Mouse (Mus musculus) limb, embryonic 14.5 days (tissue): ENCODE data around the gene Cox7a2l. TPM values are rescaled to one million over a fixed set of nuclear protein-coding genes. Genes with fewer than 3 reads are reported as not detected.

Source experiments
- ATAC-seq: fragments of 200-750 bp; cut with Nextera tagmentation; 2 replicates; pipeline ENCODE4 v1.8.0; 2017; ENCODE audit warnings: low read depth, moderate number of reproducible peaks, moderate TSS enrichment; ENCODE audit not compliant: low FRiP score
- DNase-seq: peaks from one replicate; pipeline ENCODE4 v3.0.0-alpha.2; 2015; ENCODE audit warnings: low spot score
- H3K27ac ChIP-seq: fragments of 300-500 bp; sonication (generic); replicated peaks from 2 replicates; pipeline ENCODE4 v1.5.1; 2014; ENCODE audit warnings: low read depth, mild to moderate bottlenecking, low read length, moderate library complexity, mixed read lengths
- H3K27me3 ChIP-seq: fragments of 300-500 bp; sonication (generic); 2 replicates; pipeline ENCODE4 v1.6.1; 2014; ENCODE audit warnings: low read length, mixed read lengths; ENCODE audit not compliant: control insufficient read depth, insufficient read depth
- H3K36me3 ChIP-seq: fragments of 300-500 bp; sonication (generic); 2 replicates; pipeline ENCODE4 v1.6.1; 2014; ENCODE audit warnings: mild to moderate bottlenecking, low read length, moderate library complexity, mixed read lengths; ENCODE audit not compliant: control insufficient read depth, insufficient read depth
- H3K4me1 ChIP-seq: fragments of 300-500 bp; sonication (generic); 2 replicates; pipeline ENCODE4 v1.6.1; 2014; ENCODE audit warnings: antibody characterized with exemption, low read length, mixed read lengths; ENCODE audit not compliant: control insufficient read depth, insufficient read depth
- H3K4me2 ChIP-seq: fragments of 300-500 bp; sonication (generic); replicated peaks from 2 replicates; pipeline ENCODE4 v1.6.1; 2014; ENCODE audit warnings: low read depth, mild to moderate bottlenecking, low read length, moderate library complexity; ENCODE audit not compliant: severe bottlenecking
- H3K4me3 ChIP-seq: fragments of 300-500 bp; sonication (generic); replicated peaks from 2 replicates; pipeline ENCODE4 v1.5.1; 2014; ENCODE audit warnings: low read length
- H3K9ac ChIP-seq: fragments of 300-500 bp; sonication (generic); 2 replicates; pipeline ENCODE4 v1.6.1; 2014; ENCODE audit warnings: mild to moderate bottlenecking, low read depth, low read length, moderate library complexity; ENCODE audit not compliant: severe bottlenecking
- H3K9me3 ChIP-seq: fragments of 300-500 bp; sonication (generic); 2 replicates; pipeline ENCODE4 v1.6.1; 2016; ENCODE audit warnings: low read length; ENCODE audit not compliant: control insufficient read depth
- POLR2A ChIP-seq: fragments of 200-500 bp; IDR thresholded peaks from 2 replicates; pipeline ENCODE4 v1.8.0; 2012; ENCODE audit warnings: inconsistent platforms, mild to moderate bottlenecking, moderate library complexity, borderline replicate concordance; ENCODE audit not compliant: insufficient read depth, insufficient read length; ENCODE audit errors: extremely low read depth
- WGBS: fragments of 180-500 bp; shearing (Covaris S2); extraction: QIAGEN DNeasy Blood & Tissue Kit; methylation state at CpG from one replicate; pipeline ENCODE4 v1.1.7; 2014; 5-methylcytosine and 5-hydroxymethylcytosine counted together
- polyA plus RNA-seq, 2 experiments: library from polyadenylated mRNA; depleted of rRNA in 1 of 2; stranded (reverse) in 1 of 2; unstranded in 1 of 2; fragments of >200 nt; fragmentation: Nextera tagmentation in 1 of 2; extraction: Ambion mirVana in 1 of 2; gene quantifications; 2 replicates each; pipeline versions ENCODE4 v1.2.1 to v1.2.3; 2012 to 2014

Gene Cox7a2l
- polyA plus RNA-seq, 2 experiments, result 185 to 195 TPM

DNA sequence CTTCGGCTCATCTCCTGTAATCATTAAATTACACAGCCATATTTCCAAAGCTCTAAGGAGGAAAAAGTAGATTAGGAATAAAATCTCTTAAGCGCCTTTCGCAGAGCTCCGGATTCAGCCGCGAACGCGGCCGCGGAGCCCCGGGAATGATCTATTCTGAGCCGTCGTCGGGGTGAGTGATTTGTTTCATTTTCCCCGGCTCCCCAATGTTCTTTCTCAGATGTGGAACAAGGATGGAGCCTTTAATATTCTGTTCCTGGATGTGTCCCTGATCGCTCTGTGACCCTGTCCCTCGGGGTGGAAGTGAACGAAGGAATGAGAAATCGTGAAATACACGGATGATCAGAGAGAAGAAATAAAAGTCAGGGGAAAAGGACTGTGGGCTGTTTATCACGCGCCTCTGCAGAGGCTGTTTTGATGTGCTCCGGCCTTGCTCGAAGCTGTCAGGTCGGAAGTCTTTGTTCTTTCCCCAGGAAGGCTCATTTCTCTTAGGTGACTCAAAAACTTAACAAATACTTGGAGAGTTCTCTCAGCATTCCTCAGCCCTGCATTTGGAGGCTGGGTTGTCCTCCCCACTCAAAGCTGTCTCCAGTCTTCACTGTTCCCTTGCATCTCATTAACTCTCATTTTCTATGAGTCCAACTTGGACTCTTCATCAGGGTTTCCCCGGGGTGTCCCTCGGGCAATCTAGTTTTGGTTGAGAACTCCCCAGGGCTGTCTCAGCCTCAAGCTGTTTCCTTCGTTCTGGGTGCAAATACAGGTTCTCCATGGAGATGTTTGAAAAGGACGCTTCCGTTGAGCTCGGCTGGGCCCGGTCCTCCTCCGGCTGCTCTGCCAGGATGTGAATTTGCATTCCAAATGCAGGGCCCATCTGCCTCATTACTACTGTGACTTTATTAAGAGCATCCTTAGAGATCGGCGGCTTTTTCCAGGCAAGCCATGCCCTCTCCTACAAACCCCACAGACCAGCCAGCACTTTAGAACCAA is 28.9 kb upstream of the Cox7a2l start:
- H3K4me2 ChIP-seq, result peak overlapping the region; percentile 38
- H3K27ac ChIP-seq, result no peak overlapping the region
- TF ChIP-seq POLR2A, result no peak
- H3K4me3 ChIP-seq, result peak overlapping the region; percentile 30
- peaks cover 33% of the 10 kb centered on the region for H3K27me3 ChIP-seq
- ATAC-seq (no peak), DNase-seq (no peak)
- WGBS, result 7% methylated on average over 35 of the region's 35 CpGs
- no peaks in the 10 kb centered on the region for H3K36me3 ChIP-seq
- peaks cover 13% of the 10 kb centered on the region for H3K4me1 ChIP-seq
- no peaks in the 10 kb centered on the region for H3K9me3 ChIP-seq
- H3K9ac ChIP-seq, result no peak overlapping the region

DNA sequence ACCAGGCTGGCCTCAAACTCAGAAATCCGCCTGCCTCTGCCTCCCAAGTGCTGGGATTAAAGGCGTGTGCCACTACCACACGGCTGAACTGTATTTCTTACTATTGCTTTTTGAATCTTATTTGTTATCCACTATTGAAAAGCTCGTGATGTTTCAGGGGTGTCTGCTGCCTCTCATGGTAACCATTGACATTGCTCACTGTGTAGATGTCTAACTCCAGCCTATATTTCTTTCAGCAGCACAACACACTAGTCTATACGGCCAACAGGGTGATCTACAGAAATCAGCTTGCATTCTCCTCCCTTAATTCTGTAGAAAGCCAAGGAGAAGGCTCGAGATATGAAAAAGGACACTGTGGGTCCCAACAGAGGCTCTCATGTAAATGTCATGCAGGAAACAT is 28.1 kb upstream of the Cox7a2l start:
- H3K36me3 ChIP-seq, result no peaks in the 10 kb centered on the region
- ATAC-seq, result no peak
- peaks cover 33% of the 10 kb centered on the region for H3K27me3 ChIP-seq
- WGBS, result 78% methylated on average over 6 of the region's 6 CpGs
- H3K27ac ChIP-seq, result no peak overlapping the region
- DNase-seq, result no peak
- no peaks in the 10 kb centered on the region for H3K9me3 ChIP-seq
- peaks cover 13% of the 10 kb centered on the region for H3K4me1 ChIP-seq
- H3K4me2 ChIP-seq, result peak overlapping the region; percentile 38; the same call in 1 of the 2 replicates
- TF ChIP-seq POLR2A, result no peak
- H3K9ac ChIP-seq, result no peak overlapping the region
- H3K4me3 ChIP-seq, result peak overlapping the region; percentile 30; the same call in 1 of the 2 replicates

DNA sequence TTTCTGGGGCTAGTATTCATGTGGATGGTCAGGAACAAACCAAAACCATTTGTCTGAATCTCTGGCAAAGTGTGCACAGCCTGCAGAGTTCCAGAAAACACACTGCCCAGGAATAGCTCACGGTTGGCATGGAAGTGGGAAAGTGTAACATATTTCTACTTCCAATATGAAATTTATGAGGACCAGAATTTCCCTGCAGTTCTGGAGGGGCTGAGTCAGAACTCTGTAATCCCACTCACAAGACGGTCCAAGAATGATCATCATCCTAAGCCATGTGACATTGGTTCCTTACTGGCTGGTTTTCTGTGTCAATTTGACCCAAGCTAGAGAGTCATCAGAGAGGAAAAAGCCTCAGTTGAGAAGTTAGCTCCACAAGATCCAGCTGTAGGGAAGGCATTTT is 25.3 kb upstream of the Cox7a2l start:
- H3K4me2 ChIP-seq, result no peak overlapping the region
- H3K27me3 ChIP-seq, result peaks cover 25% of the 10 kb centered on the region
- no peak for DNase-seq
- peaks cover 11% of the 10 kb centered on the region for H3K4me1 ChIP-seq
- no peak overlapping the region for H3K9ac ChIP-seq
- WGBS, result 75% methylated on average over 2 of the region's 2 CpGs
- ATAC-seq, result no peak
- no peak overlapping the region for H3K4me3 ChIP-seq
- no peak for TF ChIP-seq POLR2A
- H3K9me3 ChIP-seq, result no peaks in the 10 kb centered on the region
- no peaks in the 10 kb centered on the region for H3K36me3 ChIP-seq
- H3K27ac ChIP-seq, result no peak overlapping the region

DNA sequence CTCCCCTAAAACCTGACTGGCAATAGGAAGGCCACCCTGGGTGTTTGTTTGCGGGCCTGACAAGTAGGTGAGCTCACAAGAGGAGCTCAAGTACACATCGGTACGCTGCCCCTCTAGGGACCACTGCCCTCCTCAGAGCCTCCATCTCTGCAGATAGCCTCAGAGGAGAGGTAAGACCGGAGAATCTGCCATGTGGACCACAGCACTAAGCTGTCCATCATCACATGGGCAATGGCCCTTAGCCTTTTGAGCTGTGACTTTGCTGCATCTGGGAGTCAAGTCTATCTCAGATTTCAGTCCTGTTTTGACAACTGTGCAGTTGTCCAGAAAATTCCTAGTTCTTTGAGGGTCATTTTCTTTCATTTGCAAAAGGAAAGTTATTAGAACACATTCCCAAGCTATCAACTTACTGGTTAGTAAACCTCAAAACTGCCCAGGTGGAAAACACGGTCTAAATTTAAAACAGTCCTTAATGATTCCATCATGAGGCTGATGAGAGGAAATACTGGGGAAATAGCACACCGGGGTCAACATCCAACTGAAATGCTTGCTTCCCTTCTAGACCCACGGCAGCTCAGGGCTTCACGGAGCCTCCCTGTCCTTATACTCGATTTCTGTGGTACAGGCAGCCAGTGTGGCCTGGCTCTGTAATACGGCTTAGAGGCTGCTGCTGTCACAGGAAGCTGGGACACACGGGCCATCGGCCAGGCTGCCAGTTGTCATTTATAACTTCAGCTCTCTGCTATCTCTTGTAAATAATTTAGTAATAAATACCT is 22.3 kb upstream of the Cox7a2l start:
- ATAC-seq, result no peak
- H3K4me2 ChIP-seq, result no peak overlapping the region
- H3K4me1 ChIP-seq, result 0 out of 2 replicates have a peak, but pooled peaks cover 3% of the 10 kb centered on the region
- H3K9ac ChIP-seq, result no peak overlapping the region
- no peak for DNase-seq
- H3K36me3 ChIP-seq, result no peaks in the 10 kb centered on the region
- 60% methylated on average over 12 of the region's 12 CpGs for WGBS
- TF ChIP-seq POLR2A, result no peak
- H3K27me3 ChIP-seq, result 0 out of 2 replicates have a peak, but pooled peaks cover 4% of the 10 kb centered on the region
- H3K9me3 ChIP-seq, result no peaks in the 10 kb centered on the region
- no peak overlapping the region for H3K4me3 ChIP-seq
- H3K27ac ChIP-seq, result no peak overlapping the region

DNA sequence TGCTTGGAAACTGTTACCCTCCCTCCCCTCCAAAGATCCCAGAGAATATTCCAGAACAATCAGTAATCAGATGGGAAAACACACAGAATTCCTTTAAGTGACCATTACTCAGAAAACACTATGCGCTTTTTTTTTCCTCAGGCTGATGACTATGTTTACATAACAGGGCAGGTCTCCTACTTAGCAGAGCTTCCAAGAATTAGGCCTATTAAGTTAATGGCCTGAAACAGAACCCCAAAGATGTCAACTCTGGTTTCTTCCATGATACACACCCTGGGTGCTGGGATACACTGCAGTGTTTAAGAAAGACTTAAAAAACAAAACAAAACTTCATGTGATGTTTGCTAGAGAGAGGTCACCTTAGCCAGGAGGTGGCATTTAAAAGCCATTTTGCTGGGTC is 21.6 kb upstream of the Cox7a2l start:
- H3K27me3 ChIP-seq, result no peaks in the 10 kb centered on the region
- no peak for DNase-seq
- no peak for TF ChIP-seq POLR2A
- H3K4me2 ChIP-seq, result no peak overlapping the region
- H3K9me3 ChIP-seq, result no peaks in the 10 kb centered on the region
- no peak overlapping the region for H3K4me3 ChIP-seq
- no peaks in the 10 kb centered on the region for H3K36me3 ChIP-seq
- WGBS, result 54% methylated on average over 1 of the region's 1 CpGs
- no peak for ATAC-seq
- H3K9ac ChIP-seq, result no peak overlapping the region
- 0 out of 2 replicates have a peak, but pooled peaks cover 3% of the 10 kb centered on the region for H3K4me1 ChIP-seq
- no peak overlapping the region for H3K27ac ChIP-seq
